Mouse (Mus musculus) T-helper 17 cell (primary cell): ENCODE data around the gene Phc1.
"Not testable (repeated sequence)": the region's sequence is repeated elsewhere in the genome, so short reads cannot be mapped to it uniquely, and the experiment has no call there.

Experiments used
- in situ Hi-C, 2 experiments: fragments of 300-600 bp; cut with MboI, MseI; formaldehyde crosslinking; loops; 1 replicate in 1 of 2; 2 replicates in 1 of 2; pipeline ENCODE4 v1.15.1; 2025; ENCODE audit warnings: high pct_unique_total_duplicates in 2 of 2

Phc1 gene

DNA sequence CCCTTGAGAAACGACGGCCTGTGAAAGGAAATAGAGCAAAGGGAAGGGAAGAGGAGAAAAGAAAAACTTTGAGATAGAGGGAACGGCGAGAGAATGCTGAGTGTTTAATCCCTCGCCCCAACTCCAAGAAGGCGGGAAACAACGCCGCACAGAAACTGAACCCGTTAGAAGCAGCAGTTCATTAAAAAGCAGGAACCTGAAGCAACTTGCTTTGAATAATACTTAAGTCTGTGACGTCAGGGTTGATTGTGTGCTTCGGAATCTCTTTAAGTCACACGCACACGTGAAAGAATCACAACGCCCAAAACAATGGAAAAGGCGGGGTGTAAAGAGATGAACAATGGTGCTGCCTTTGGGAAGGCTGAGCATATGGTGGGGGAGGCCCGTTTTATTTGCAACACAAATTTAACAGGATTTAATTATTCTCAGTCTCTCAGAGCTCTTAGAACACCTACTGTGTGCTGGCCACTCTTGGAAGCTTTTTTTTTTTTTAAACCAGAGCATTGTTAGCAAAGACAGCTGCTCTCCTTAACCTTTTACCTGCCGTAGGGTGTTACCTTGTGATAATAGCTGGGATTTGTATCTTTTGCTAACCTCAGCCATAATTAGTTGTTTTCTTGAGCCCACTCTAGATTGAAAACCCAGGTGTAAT lies at the start of gene Phc1:
Gene Phc1 (minus strand): TSS at position 213 of the 652 bp plus-strand sequence.
- in situ Hi-C loops = no loop called here

DNA sequence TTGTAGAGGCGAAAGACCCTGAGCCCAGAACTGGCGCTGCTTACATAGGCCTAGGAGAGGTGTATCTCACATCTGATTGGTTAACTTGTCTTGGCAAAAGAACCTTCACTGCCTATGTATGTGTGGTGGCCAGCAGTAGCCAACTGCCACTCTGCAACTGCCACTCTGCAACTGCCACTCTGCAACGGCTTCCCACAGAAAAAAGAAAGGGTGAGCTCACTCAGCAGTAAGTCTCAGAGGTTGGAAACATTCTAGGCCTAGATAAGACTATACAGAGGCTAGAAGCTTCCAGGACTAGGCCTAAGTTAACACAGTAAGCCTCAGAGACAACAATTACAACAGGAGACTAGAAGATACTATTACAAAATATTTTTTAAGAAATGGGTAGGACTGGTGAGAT lies 49.6 kb upstream of the Phc1 start:
- in situ Hi-C loops = loop anchor here in 1 of 2 experiments (5.0 to 10.0 kb wide), 2 partner anchors 133 to 835 kb away; no protein-coding TSS in a partner anchor

DNA sequence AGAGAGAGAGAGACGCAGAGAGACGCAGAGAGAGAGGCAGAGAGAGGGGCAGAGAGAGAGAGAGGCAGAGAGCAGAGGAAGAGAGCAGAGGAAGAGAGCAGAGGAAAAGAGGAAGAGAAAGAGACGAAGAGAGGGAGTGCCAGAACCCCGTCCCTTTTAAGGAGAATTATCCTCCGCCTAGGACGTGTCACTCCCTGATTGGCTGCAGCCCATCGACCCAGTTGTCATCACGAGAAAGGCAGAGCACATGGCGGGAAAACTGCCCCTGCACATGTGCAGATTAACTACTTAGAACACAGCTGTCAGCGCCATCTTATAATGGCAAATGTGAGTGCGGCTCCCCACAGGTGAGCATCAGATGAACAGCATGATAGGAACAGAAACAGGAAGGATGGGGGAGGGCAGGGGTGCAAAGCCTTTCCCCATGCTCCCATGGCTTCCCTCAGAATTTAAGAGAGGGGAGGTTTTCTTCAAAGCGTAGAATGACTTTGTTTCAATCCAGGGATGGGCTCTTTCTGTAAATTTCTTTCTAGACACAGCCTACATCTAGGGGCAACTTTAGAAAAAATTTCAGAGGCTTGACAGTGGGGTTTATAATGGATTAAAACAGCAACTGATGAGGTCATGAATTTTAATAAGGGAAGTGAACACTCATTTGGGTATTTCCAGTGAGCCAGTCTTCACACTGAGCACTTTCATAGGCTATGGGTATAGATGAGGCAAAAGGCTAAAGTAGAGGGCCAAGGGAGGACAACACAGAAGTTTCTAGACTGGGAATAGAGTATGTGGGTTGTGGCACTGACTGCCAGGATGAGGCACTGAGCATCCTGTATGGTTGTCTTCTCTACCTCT lies 47.0 kb upstream of the Phc1 start:
- in situ Hi-C loops = not testable (repeated sequence)

DNA sequence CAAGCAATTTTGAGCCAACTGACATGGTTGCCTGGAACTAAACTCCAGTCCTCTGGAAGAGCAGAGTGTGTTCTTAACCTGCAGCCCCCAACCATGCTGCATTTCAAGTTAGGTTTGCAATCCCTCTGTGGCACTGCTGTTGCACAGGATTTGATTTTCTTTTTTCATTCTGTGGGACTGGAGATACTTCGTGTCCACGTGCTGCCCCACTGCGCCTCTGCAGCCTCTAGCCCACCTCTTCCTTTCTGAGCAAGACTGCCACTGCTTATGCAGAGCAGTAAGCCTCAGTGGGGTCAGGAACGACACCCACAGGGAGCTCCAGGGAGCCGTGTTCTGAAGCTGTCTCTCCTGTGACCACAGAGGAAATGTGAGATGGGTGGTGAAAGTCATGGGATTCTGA lies 45.4 kb upstream of the Phc1 start:
- in situ Hi-C loops = no loop called here

- in situ Hi-C loops = no loop called here
Measured at GRCm38 (mm10) chr6:122384886-122385285, 44.5 kb upstream of the Phc1 start.

GRCm38 (mm10) chr6:122383211-122383610 lies 42.9 kb upstream of the Phc1 start:
- in situ Hi-C loops = no loop called here

GRCm38 (mm10) chr6:122382046-122382445 lies 41.7 kb upstream of the Phc1 start:
- in situ Hi-C loops = no loop called here

DNA sequence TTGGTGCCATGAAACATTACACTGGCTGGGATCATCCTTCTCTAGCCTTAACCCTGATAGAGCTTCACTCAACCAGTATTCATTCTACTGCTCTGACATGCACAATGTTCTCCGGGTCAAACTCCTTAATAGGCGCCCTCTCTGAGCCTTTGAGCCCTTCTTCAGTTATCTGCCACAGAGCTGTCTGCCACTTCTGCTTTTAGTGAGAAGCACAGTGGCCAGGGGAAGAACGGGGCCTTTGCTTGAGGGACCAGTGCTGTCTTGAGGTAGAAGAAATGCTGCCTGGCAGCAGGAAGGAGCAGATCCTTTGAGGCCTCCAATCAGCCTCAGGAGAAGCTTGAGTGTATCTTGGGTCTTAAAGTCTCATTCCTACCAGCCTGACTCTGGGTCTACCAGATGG lies 27.9 kb upstream of the Phc1 start:
- in situ Hi-C loops = no loop called here

DNA sequence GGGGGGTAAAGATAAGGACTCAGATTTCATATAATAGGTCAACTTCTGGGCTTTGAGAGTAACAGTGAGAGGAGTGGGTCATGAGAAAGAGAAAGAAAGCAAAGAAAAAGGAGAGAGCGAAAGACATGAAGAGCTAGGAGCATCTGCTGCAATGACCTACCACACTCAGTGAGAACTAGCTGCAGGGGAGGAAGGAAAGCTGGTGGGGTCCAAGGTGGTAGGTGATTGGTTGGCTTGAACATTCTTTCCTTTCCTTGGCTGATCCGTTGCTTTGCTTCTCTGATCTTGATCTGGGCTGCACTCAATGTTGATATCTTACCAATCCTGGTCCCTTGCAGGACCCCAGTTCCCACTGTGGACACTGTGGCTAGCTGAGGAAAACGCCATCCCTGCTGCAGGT lies 26.6 kb upstream of the Phc1 start:
- in situ Hi-C loops = no loop called here

GRCm38 (mm10) chr6:122366287-122366686 lies 25.9 kb upstream of the Phc1 start:
- in situ Hi-C loops = no loop called here

DNA sequence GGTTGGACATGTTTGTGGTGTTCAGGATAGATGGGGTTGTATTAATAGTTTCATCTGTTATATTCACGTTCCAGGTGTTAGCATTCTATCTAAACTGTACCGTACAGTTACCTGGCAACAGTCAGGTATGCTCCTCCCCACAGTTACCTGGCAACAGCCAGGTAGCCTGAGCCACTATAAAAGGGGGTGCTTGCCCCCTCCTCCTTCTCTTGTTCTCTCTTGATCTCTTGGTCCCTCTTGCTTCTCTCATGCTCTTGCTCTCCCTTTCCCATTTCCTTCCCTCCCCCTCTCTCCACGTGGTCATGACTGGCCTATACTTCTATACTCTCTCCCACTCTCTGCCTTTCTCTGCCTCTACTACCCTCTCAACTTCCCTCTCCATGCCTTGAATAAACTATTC lies 25.3 kb upstream of the Phc1 start:
- in situ Hi-C loops = no loop called here

GRCm38 (mm10) chr6:122357089-122357488 lies 16.7 kb upstream of the Phc1 start:
- in situ Hi-C loops = no loop called here

- in situ Hi-C loops = no loop called here
Measured at GRCm38 (mm10) chr6:122355909-122356308, 15.5 kb upstream of the Phc1 start.

GRCm38 (mm10) chr6:122347326-122347725 lies 7.0 kb upstream of the Phc1 start:
- in situ Hi-C loops = not testable (repeated sequence)

- in situ Hi-C loops = no loop called here
Measured at GRCm38 (mm10) chr6:122346399-122346798, 6.0 kb upstream of the Phc1 start.

- in situ Hi-C loops = no loop called here
Measured at GRCm38 (mm10) chr6:122345731-122346130, 5.4 kb upstream of the Phc1 start.

DNA sequence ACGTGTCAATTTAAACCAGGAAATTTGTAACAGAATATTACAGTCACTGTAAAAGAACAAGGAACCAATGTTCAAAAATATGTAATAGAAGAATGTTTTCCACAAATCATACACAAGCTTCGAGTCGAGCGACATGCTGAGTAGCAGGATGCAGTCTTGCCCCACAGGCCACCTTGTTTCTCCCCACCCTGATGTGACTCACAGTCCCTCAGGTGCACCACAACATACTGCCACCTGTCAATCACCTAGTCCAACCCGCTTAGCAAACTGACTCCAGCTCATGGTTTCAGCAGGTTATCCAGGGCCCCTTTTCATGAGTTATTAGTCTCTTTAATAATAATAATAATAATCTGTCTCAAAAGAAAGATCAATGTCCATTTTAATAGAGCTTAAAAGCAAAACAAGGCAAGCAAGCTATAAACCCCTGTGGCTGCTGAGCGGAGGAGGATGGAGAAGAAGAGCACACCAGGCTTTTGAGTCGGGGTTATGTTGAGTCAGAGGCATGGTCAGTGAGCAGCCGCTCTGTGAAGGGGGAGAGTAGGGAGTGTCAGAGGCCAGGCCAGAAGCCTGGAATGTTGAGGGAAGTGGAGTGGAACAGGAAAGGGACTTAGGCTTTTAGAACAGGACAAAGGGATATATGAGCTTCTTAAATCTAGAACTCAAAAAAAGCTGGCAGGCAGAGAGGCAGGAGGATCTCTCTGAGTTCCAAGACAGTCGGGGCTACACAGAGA lies 4.2 kb upstream of the Phc1 start:
- in situ Hi-C loops = no loop called here

- in situ Hi-C loops = no loop called here
Measured at GRCm38 (mm10) chr6:122343719-122344118, 3.4 kb upstream of the Phc1 start.

GRCm38 (mm10) chr6:122342125-122342524 lies 1.8 kb upstream of the Phc1 start:
- in situ Hi-C loops = no loop called here

GRCm38 (mm10) chr6:122341038-122341810 lies 863 bp upstream of the Phc1 start:
- in situ Hi-C loops = no loop called here

DNA sequence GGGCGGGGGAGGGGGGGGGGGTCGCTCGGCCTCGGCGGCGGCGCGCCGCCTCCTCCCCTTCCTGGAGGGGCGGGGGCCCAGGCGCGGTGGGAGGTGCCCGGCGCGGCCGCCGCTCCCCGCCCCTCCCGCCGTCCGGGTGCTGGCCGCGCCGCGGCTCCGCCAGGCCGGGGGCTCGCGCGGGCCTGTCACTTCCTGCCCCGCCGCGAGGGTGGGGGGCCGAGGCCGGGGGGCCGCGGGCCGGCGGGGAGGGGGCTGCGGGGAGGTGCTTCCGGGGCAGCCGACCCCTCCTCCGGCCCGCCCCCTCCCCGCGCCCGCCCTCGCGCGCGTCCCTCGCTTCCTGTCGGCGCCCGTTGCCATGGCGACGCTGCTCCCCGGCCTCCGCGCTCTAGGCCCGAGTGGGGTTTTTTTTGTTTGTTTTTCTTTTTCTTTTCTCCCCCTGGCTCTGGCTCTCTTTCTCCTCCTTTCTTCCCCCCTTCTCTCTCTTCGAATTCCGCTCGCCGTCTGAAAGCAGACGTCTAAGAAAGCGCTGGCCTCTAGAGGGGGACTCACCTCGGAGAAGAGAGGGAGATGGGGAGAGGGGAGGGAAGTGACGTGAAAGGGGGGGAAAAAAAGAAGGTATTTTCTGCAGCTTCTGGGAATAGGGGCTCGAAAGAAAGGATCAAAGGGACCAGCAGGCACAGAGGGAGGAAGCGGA lies 566 bp downstream of the Phc1 start:
- in situ Hi-C loops = no loop called here
